Mouse (Mus musculus) hindbrain, embryonic 14.5 days (tissue): ENCODE measurements around the gene Cd200r1. TPM values are rescaled to one million over a fixed set of nuclear protein-coding genes. Genes with fewer than 3 reads are reported as not detected.
"Not testable (repeated sequence)": the region's sequence is repeated elsewhere in the genome, so short reads cannot be mapped to it uniquely, and the experiment has no call there.

Experiments used
- ATAC-seq: fragments of 200-750 bp; cut with Nextera tagmentation; 2 replicates; pipeline ENCODE4 v1.8.0; 2017; ENCODE audit warnings: moderate number of reproducible peaks, mild to moderate bottlenecking, moderate TSS enrichment, moderate library complexity; ENCODE audit not compliant: low FRiP score
- DNase-seq: peaks from one replicate; pipeline ENCODE4 v3.0.0-alpha.2; 2015; ENCODE audit warnings: low spot score
- H3K27ac ChIP-seq: fragments of 300-500 bp; sonication (generic); 2 replicates; pipeline ENCODE4 v1.5.1; 2014; ENCODE audit warnings: mild to moderate bottlenecking, moderate library complexity
- H3K27me3 ChIP-seq: fragments of 300-500 bp; sonication (generic); 2 replicates; pipeline ENCODE4 v1.6.1; 2014; ENCODE audit warnings: mild to moderate bottlenecking, low read length, mixed read lengths; ENCODE audit not compliant: control insufficient read depth, insufficient read depth
- H3K36me3 ChIP-seq: fragments of 300-500 bp; sonication (generic); replicated peaks from 2 replicates; pipeline ENCODE4 v1.6.1; 2014; ENCODE audit not compliant: control insufficient read depth, insufficient read depth
- H3K4me1 ChIP-seq: fragments of 300-500 bp; sonication (generic); replicated peaks from 2 replicates; pipeline ENCODE4 v1.6.1; 2014; ENCODE audit warnings: antibody characterized with exemption, low read length, mixed read lengths; ENCODE audit not compliant: control insufficient read depth, insufficient read depth
- H3K4me2 ChIP-seq: fragments of 300-500 bp; sonication (generic); replicated peaks from 2 replicates; pipeline ENCODE4 v1.6.1; 2014; ENCODE audit warnings: mild to moderate bottlenecking, moderate library complexity
- H3K4me3 ChIP-seq: fragments of 300-500 bp; sonication (generic); replicated peaks from 2 replicates; pipeline ENCODE4 v1.5.1; 2014; ENCODE audit warnings: mild to moderate bottlenecking, low read length
- H3K9ac ChIP-seq: fragments of 300-500 bp; sonication (generic); 2 replicates; pipeline ENCODE4 v1.6.1; 2014
- H3K9me3 ChIP-seq: fragments of 300-500 bp; sonication (generic); 2 replicates; pipeline ENCODE4 v1.6.1; 2016; ENCODE audit warnings: low read length; ENCODE audit not compliant: control insufficient read depth
- WGBS: fragments of 180-500 bp; shearing (Covaris S2); extraction: QIAGEN DNeasy Blood & Tissue Kit; methylation state at CpG from one replicate; pipeline ENCODE4 v1.1.7; 2014; 5-methylcytosine and 5-hydroxymethylcytosine counted together
- polyA plus RNA-seq: library from polyadenylated mRNA; unstranded; fragments of >200 nt; fragmentation: Nextera tagmentation; extraction: Ambion mirVana; gene quantifications from 2 replicates; pipeline ENCODE4 v1.2.1, GENCODE M21; 2014

Gene Cd200r1
- polyA plus RNA-seq, 1 experiment from 2014 or later, result 0.91 TPM

GRCm38 (mm10) chr16:44820545-44820944 is 55.0 kb downstream of the Cd200r1 start:
- ATAC-seq (no peak), DNase-seq (no peak)
- WGBS, result 88% methylated on average over 4 of the region's 4 CpGs
- no peaks in the 10 kb centered on the region for H3K4me1 ChIP-seq
- H3K27me3 ChIP-seq, result no peaks in the 10 kb centered on the region
- H3K9me3 ChIP-seq, result no peaks in the 10 kb centered on the region
- no peak overlapping the region for H3K27ac ChIP-seq
- H3K4me2 ChIP-seq, result no peak overlapping the region
- no peak overlapping the region for H3K9ac ChIP-seq
- no peaks in the 10 kb centered on the region for H3K36me3 ChIP-seq
- no peak overlapping the region for H3K4me3 ChIP-seq

GRCm38 (mm10) chr16:44832286-44832685 is 66.8 kb downstream of the Cd200r1 start:
- no peaks in the 10 kb centered on the region for H3K36me3 ChIP-seq
- no peak overlapping the region for H3K27ac ChIP-seq
- H3K4me2 ChIP-seq, result no peak overlapping the region
- ATAC-seq, result no peak
- no peak overlapping the region for H3K9ac ChIP-seq
- H3K4me1 ChIP-seq, result no peaks in the 10 kb centered on the region
- no peak overlapping the region for H3K4me3 ChIP-seq
- 79% methylated on average over 3 of the region's 3 CpGs for WGBS
- no peaks in the 10 kb centered on the region for H3K27me3 ChIP-seq
- no peaks in the 10 kb centered on the region for H3K9me3 ChIP-seq
- no peak for DNase-seq

- not testable (repeated sequence) for H3K27me3 ChIP-seq, H3K9me3 ChIP-seq, H3K4me3 ChIP-seq, H3K9ac ChIP-seq, H3K4me1 ChIP-seq, ATAC-seq, H3K36me3 ChIP-seq, H3K4me2 ChIP-seq, DNase-seq, H3K27ac ChIP-seq
- 53% methylated on average over 2 of the region's 2 CpGs for WGBS
Measured at GRCm38 (mm10) chr16:44833189-44833588, 67.7 kb downstream of the Cd200r1 start.

Other genes with a start within 250 kb of the Cd200r1 start
- gene Boc, start 206.8 kb upstream of the Cd200r1 start, polyA plus RNA-seq, result 10.1 and 11.8 TPM in 2 replicates
- 4.4 and 5.4 TPM in 2 replicates for gene Nepro, start 41.4 kb upstream of the Cd200r1 start, polyA plus RNA-seq
- gene Gtpbp8, start 19.4 kb upstream of the Cd200r1 start, polyA plus RNA-seq, result 41.5 and 43.8 TPM in 2 replicates
- gene Cd200r4, start 46.0 kb downstream of the Cd200r1 start, polyA plus RNA-seq, result 0.16 TPM in 1 of 2 replicates, not detected in the other
- 0.20 TPM in 1 of 2 replicates, not detected in the other for gene Cd200r2, start 101.4 kb downstream of the Cd200r1 start, polyA plus RNA-seq
- not detected in 2 replicates for gene Cd200r3, start 177.9 kb downstream of the Cd200r1 start, polyA plus RNA-seq